Mouse (Mus musculus) heart, postnatal 0 days (tissue): ENCODE data around the gene Prlh.

ENCODE experiments used
- CTCF ChIP-seq: IDR thresholded peaks from 2 replicates; pipeline ENCODE4 v1.5.1; 2016; ENCODE audit warnings: antibody characterized with exemption, control low read depth, low read depth
- EP300 ChIP-seq: IDR thresholded peaks from 2 replicates; pipeline ENCODE4 v1.6.1; 2016; ENCODE audit warnings: antibody characterized with exemption, low read depth

GRCm38 (mm10) chr1:90998891-90999611 lies 46.1 kb downstream of the Prlh start:
- TF ChIP-seq CTCF (no peak), EP300 (no peak)
